Mouse (Mus musculus) lung, adult 2 months (tissue): ENCODE data around the gene Dennd6b. TPM values are rescaled to one million over a fixed set of nuclear protein-coding genes. Genes with fewer than 3 reads are reported as not detected.

Experiments
- DNase-seq: peaks from one replicate; pipeline ENCODE4 v3.0.0; 2022
- H3K4me1 ChIP-seq: fragments of 200-500 bp; 2 replicates; pipeline ENCODE4 v1.6.1; 2011; ENCODE audit warnings: low read length; ENCODE audit not compliant: control insufficient read depth, insufficient read depth
- H3K4me3 ChIP-seq: fragments of 200-500 bp; replicated peaks from 2 replicates; pipeline ENCODE3; 2011; ENCODE audit warnings: low read depth, mild to moderate bottlenecking, control low read depth, low read length; ENCODE audit errors: extremely low read depth
- CTCF ChIP-seq: fragments of 200-500 bp; IDR thresholded peaks from 2 replicates; pipeline ENCODE4 v1.5.1; 2011; ENCODE audit warnings: mild to moderate bottlenecking, low read length, control low read depth; ENCODE audit not compliant: insufficient read depth
- POLR2A ChIP-seq: fragments of 200-500 bp; IDR thresholded peaks from 2 replicates; pipeline ENCODE4 v1.6.1; 2011; ENCODE audit warnings: low read depth, mild to moderate bottlenecking, control low read depth, low read length, borderline replicate concordance; ENCODE audit errors: extremely low read depth
- whole genome bisulfite sequencing: fragments of 180-500 bp; shearing (Covaris S2); methylation state at CpG from one replicate; pipeline ENCODE4 v1.1.7; 2018; 5-methylcytosine and 5-hydroxymethylcytosine counted together
- polyA plus RNA-seq: library from polyadenylated mRNA; depleted of rRNA; stranded (reverse); fragments of >200 nt; gene quantifications from 2 replicates; pipeline ENCODE4 v1.2.3, GENCODE M21; 2012

Dennd6b gene
- polyA plus RNA-seq, 1 experiment: 17.2 TPM

- TF ChIP-seq CTCF: no peak
- TF ChIP-seq POLR2A: peak; percentile 69; the same call in 1 of the 2 replicates
Observed at GRCm38 (mm10) chr15:89210915-89211715, 14.8 kb upstream of the Dennd6b start, which contains the start of gene Ppp6r2. Gene Ppp6r2 (plus strand): TSS chr15:89211553.

GRCm38 (mm10) chr15:89209886-89210761, 13.8 kb upstream of the Dennd6b start:
- WGBS: 5% methylated on average over 22 of the region's 22 CpGs
- peak; percentile 89 for DNase-seq
- no peaks in the 10 kb centered on the region; the same call in 1 of the 2 replicates for H3K4me1 ChIP-seq
- peak overlapping the region; percentile 63 for H3K4me3 ChIP-seq
- TF ChIP-seq POLR2A (no peak), CTCF (peak; percentile 35; the same call in 1 of the 2 replicates)

More at GRCm38 (mm10) chr15:89210915-89211715, 14.8 kb upstream of the Dennd6b start, which contains the start of gene Ppp6r2:
- DNase-seq: peak; percentile 68
- Histone ChIP-seq H3K4me3 (peak within 1 kb of the TSS; percentile 82), H3K4me1 (no peaks in the 10 kb centered on the region; the same call in 1 of the 2 replicates)
- WGBS: 3% methylated on average over 67 of the region's 73 CpGs

GRCm38 (mm10) chr15:89207457-89207856, 11.2 kb upstream of the Dennd6b start:
- 78% methylated on average over 4 of the region's 4 CpGs for WGBS
- DNase-seq: no peak
- Histone ChIP-seq H3K4me3 (no peak overlapping the region), H3K4me1 (no peaks in the 10 kb centered on the region; the same call in 1 of the 2 replicates)
- TF ChIP-seq CTCF: no peak
- no peak for TF ChIP-seq POLR2A

GRCm38 (mm10) chr15:89197056-89197455, 760 bp upstream of the Dennd6b start:
- DNase-seq: no peak
- peaks cover 4% of the 10 kb centered on the region; the same call in 1 of the 2 replicates for H3K4me1 ChIP-seq
- H3K4me3 ChIP-seq: peak overlapping the region; percentile 99
- TF ChIP-seq POLR2A (no peak), CTCF (no peak)
- 51% methylated on average over 15 of the region's 15 CpGs for WGBS

- under 1% methylated on average over 25 of the region's 25 CpGs for WGBS
- Histone ChIP-seq H3K4me1 (peaks cover 4% of the 10 kb centered on the region; the same call in 1 of the 2 replicates), H3K4me3 (peak overlapping the region; percentile 99)
- peak; percentile 98; the same call in 1 of the 2 replicates for TF ChIP-seq POLR2A
- TF ChIP-seq CTCF: no peak
- DNase-seq: peak; percentile 94
Observed at GRCm38 (mm10) chr15:89195690-89196312, 495 bp downstream of the Dennd6b start.

- TF ChIP-seq POLR2A: no peak
- no peak for TF ChIP-seq CTCF
- no peak for DNase-seq
- Histone ChIP-seq H3K4me1 (peaks cover 4% of the 10 kb centered on the region; the same call in 1 of the 2 replicates), H3K4me3 (no peak overlapping the region)
- WGBS: 45% methylated on average over 6 of the region's 6 CpGs
Observed at GRCm38 (mm10) chr15:89195261-89195681, 1.0 kb downstream of the Dennd6b start.

- WGBS: 86% methylated on average over 5 of the region's 5 CpGs
- DNase-seq: no peak
- H3K4me1 ChIP-seq: 0 out of 2 replicates have a peak, but pooled peaks cover 4% of the 10 kb centered on the region
- no peak overlapping the region for H3K4me3 ChIP-seq
- no peak for TF ChIP-seq POLR2A
- TF ChIP-seq CTCF: no peak
Observed at GRCm38 (mm10) chr15:89184937-89185227, 11.4 kb downstream of the Dennd6b start.

- no peak overlapping the region for H3K4me3 ChIP-seq
- H3K4me1 ChIP-seq: 0 out of 2 replicates have a peak, but pooled peaks cover 4% of the 10 kb centered on the region
- TF ChIP-seq CTCF: no peak
- no peak for TF ChIP-seq POLR2A
- 84% methylated on average over 5 of the region's 5 CpGs for WGBS
- no peak for DNase-seq
Observed at GRCm38 (mm10) chr15:89184141-89184936, 12.0 kb downstream of the Dennd6b start.
